ENCODE assay signal across 15 mouse cellular contexts in genomic region chr8:122299581-122300254, GRCm38 (mm10). TPM values are rescaled to one million over a fixed set of nuclear protein-coding genes. Genes with fewer than 3 reads are reported as not detected.
DNase-seq lines count a peak whose midpoint lies in the region; ATAC-seq and TF ChIP-seq lines count a peak whose summit lies in the region.
"Had no signal": no experiment of that assay in that cellular context is flagged by ENCODE, and none has a peak within 500 bp of the region (broad histone marks: within the 10 kb centered on the region; RNA-seq: fewer than 3 reads in every experiment).

No protein-coding gene starts in this region.

- peaks cover 36% of the 10 kb centered on the region for H3K4me1 ChIP-seq in lung, embryonic 16.5 days (replicated peaks; ENCODE audit: control insufficient read depth, insufficient read depth, low read length)
- H3K4me1 ChIP-seq in heart, embryonic 10.5 days: peaks cover 100% of the 10 kb centered on the region
- peaks cover 88% of the 10 kb centered on the region for H3K4me1 ChIP-seq in liver, postnatal 0 days (ENCODE audit: insufficient read depth)

- DNase-seq in lung, postnatal 14 days: no peak
- peak; percentile 84 for DNase-seq in heart, embryonic 10.5 days (ENCODE audit: low spot score)
- DNase-seq in liver, postnatal 0 days: no peak
- no peak for DNase-seq in retina, postnatal 1 day
- no peak for DNase-seq in cerebellum, postnatal 25 days
- DNase-seq in kidney, postnatal 36 days: no peak
- DNase-seq: cerebellum, postnatal 10 days; lung, adult 18-20 months; thymus, postnatal 25 days had no signal

- H3K27me3 ChIP-seq in lung, embryonic 16.5 days (ENCODE audit: control insufficient read depth, insufficient read depth, low read depth, low read length): no peaks in the 10 kb centered on the region
- no peaks in the 10 kb centered on the region for H3K27me3 ChIP-seq in heart, embryonic 10.5 days (ENCODE audit: insufficient read depth, poor library complexity, severe bottlenecking)
- H3K27me3 ChIP-seq in liver, postnatal 0 days (ENCODE audit: insufficient read depth, low read length): no peaks in the 10 kb centered on the region
- H3K27me3 ChIP-seq: CH12.LX; kidney, embryonic 15.5 days had no signal

- H3K9me3 ChIP-seq in lung, embryonic 16.5 days (ENCODE audit: control insufficient read depth, low read length): no peaks in the 10 kb centered on the region
- H3K9me3 ChIP-seq in heart, embryonic 10.5 days: no peaks in the 10 kb centered on the region
- H3K9me3 ChIP-seq in liver, postnatal 0 days (ENCODE audit: low read length): no peaks in the 10 kb centered on the region
- H3K9me3 ChIP-seq: hindbrain, embryonic 10.5 days; kidney, embryonic 15.5 days had no signal

- ATAC-seq in lung, embryonic 16.5 days (ENCODE audit: low read depth): no peak
- ATAC-seq in inflammation-experienced regulatory T-cells, adult 6 months: peak; percentile 56
- ATAC-seq in liver, postnatal 0 days: no peak

- no peak overlapping the region for H3K4me2 ChIP-seq in lung, embryonic 16.5 days (ENCODE audit: low read depth, low read length)
- H3K4me2 ChIP-seq in liver, postnatal 0 days (ENCODE audit: low read depth, low read length): peak overlapping the region; percentile 23; the same call in 1 of the 2 replicates
- H3K4me2 ChIP-seq: kidney, embryonic 15.5 days had no signal

- H3K9ac ChIP-seq in lung, embryonic 16.5 days (ENCODE audit: low read length): 0 out of 2 replicates have a peak overlapping the region, but pooled peaks have one; percentile 2
- H3K9ac ChIP-seq in liver, postnatal 0 days (replicated peaks): no peak overlapping the region
- H3K9ac ChIP-seq: kidney, embryonic 15.5 days had no signal

- TF ChIP-seq EP300 in liver, postnatal 0 days (IDR thresholded peaks at IDR 0.05; ENCODE audit: low read depth): no peak

- no peaks in the 10 kb centered on the region for H3K36me3 ChIP-seq in lung, embryonic 16.5 days (ENCODE audit: control insufficient read depth, insufficient read depth, low read length)
- 0 out of 2 replicates have a peak, but pooled peaks cover 7% of the 10 kb centered on the region for H3K36me3 ChIP-seq in heart, embryonic 10.5 days
- H3K36me3 ChIP-seq in liver, postnatal 0 days (replicated peaks; ENCODE audit: insufficient read depth, low read length): peaks cover 20% of the 10 kb centered on the region
- H3K36me3 ChIP-seq: hindbrain, embryonic 10.5 days; kidney, embryonic 15.5 days had no signal

- no peak for TF ChIP-seq CTCF in liver, postnatal 0 days (IDR thresholded peaks at IDR 0.05; ENCODE audit: low read depth)

- H3K27ac ChIP-seq in lung, embryonic 16.5 days (ENCODE audit: low read length): no peak overlapping the region
- peak overlapping the region; percentile 81 for H3K27ac ChIP-seq in heart, embryonic 10.5 days
- peak overlapping the region; percentile 29; the same call in 1 of the 2 replicates for H3K27ac ChIP-seq in liver, postnatal 0 days (ENCODE audit: low read depth)
- H3K27ac ChIP-seq: kidney, embryonic 15.5 days had no signal

- H3K4me3 ChIP-seq in lung, embryonic 16.5 days (ENCODE audit: low read length): no peak overlapping the region
- peak overlapping the region; percentile 32 for H3K4me3 ChIP-seq in heart, embryonic 10.5 days
- H3K4me3 ChIP-seq in liver, postnatal 0 days (ENCODE audit: low read depth, low read length): no peak overlapping the region
- H3K4me3 ChIP-seq: hindbrain, embryonic 10.5 days; kidney, embryonic 15.5 days; myocyte had no signal

- 63% methylated on average over 16 of the region's 16 CpGs for WGBS in lung, embryonic 16.5 days
- WGBS in heart, embryonic 10.5 days: 33% methylated on average over 16 of the region's 16 CpGs
- WGBS in liver, postnatal 0 days (ENCODE audit: insufficient replicate concordance): 55% methylated on average over 16 of the region's 16 CpGs

RNA-seq across cellular contexts. Expression of gene Zfpm1, which starts 17.8 kb away (rescaled TPM):
- polyA plus RNA-seq in lung, embryonic 16.5 days (2015; fragmentation: Nextera tagmentation; extraction: Ambion mirVana): 0.82 and 1.2 TPM in 2 replicates
- 5.7 and 12.8 TPM in 2 replicates for polyA plus RNA-seq in heart, embryonic 10.5 days (2016; fragmentation: Nextera tagmentation; extraction: Ambion mirVana)
- polyA plus RNA-seq in inflammation-experienced regulatory T-cells, adult 6 months (2017; shearing (Covaris generic)): 1 to 10 TPM in 2 of 3 experiments, under 1 TPM in 1; 0.65 to 2.6 (median 1.3) TPM
- polyA plus RNA-seq in liver, postnatal 0 days (2015; fragmentation: Nextera tagmentation; extraction: Ambion mirVana): 5.7 and 6.9 TPM in 2 replicates
